Mouse (Mus musculus): ENCODE measurements around the gene Gm10273. TPM values are rescaled to one million over a fixed set of nuclear protein-coding genes. Genes with fewer than 3 reads are reported as not detected.

Gene Gm10273
- total RNA-seq, 2 experiments from 2014 or later, result 67.4 to 123 TPM

- ATAC-seq (replicated peaks; ENCODE audit: poor library complexity), result no peak
Measured at GRCm38 (mm10) chr10:59402899-59403792, 7.7 kb downstream of the Gm10273 start, which contains the start of gene Pla2g12b. Gene Pla2g12b, plus strand, starts transcription at chr10:59403660.

GRCm38 (mm10) chr10:59403793-59404149, 8.3 kb downstream of the Gm10273 start:
- ATAC-seq (replicated peaks; ENCODE audit: poor library complexity), result no peak

GRCm38 (mm10) chr10:59408499-59408898, 13.1 kb downstream of the Gm10273 start:
- ATAC-seq (replicated peaks; ENCODE audit: poor library complexity), result no peak

GRCm38 (mm10) chr10:59410264-59410663, 14.8 kb downstream of the Gm10273 start:
- ATAC-seq (replicated peaks; ENCODE audit: poor library complexity), result no peak

- no peak for ATAC-seq (replicated peaks; ENCODE audit: poor library complexity)
Measured at GRCm38 (mm10) chr10:59413711-59414110, 18.3 kb downstream of the Gm10273 start.

GRCm38 (mm10) chr10:59416623-59417022, 21.2 kb downstream of the Gm10273 start:
- no peak for ATAC-seq (replicated peaks; ENCODE audit: poor library complexity)

- ATAC-seq (replicated peaks; ENCODE audit: poor library complexity), result 0 out of 2 replicates have a peak, but pooled peaks have one; percentile 29
Measured at GRCm38 (mm10) chr10:59419516-59419915, 24.1 kb downstream of the Gm10273 start.

- no peak for ATAC-seq (replicated peaks; ENCODE audit: poor library complexity)
Measured at GRCm38 (mm10) chr10:59424453-59424852, 29.0 kb downstream of the Gm10273 start.

GRCm38 (mm10) chr10:59425369-59425768, 29.9 kb downstream of the Gm10273 start:
- peak; percentile 48; the same call in 1 of the 2 replicates for ATAC-seq (replicated peaks; ENCODE audit: poor library complexity)

- no peak for ATAC-seq (replicated peaks; ENCODE audit: poor library complexity)
Measured at GRCm38 (mm10) chr10:59426371-59426770, 30.9 kb downstream of the Gm10273 start.

- no peak for ATAC-seq (replicated peaks; ENCODE audit: poor library complexity)
Measured at GRCm38 (mm10) chr10:59429448-59430135, 34.2 kb downstream of the Gm10273 start.

- ATAC-seq (replicated peaks; ENCODE audit: poor library complexity), result peak; percentile 90
Measured at GRCm38 (mm10) chr10:59430701-59431218, 35.3 kb downstream of the Gm10273 start.

GRCm38 (mm10) chr10:59435746-59436145, 40.3 kb downstream of the Gm10273 start:
- ATAC-seq (replicated peaks; ENCODE audit: poor library complexity), result no peak

- no peak for ATAC-seq (replicated peaks; ENCODE audit: poor library complexity)
Measured at GRCm38 (mm10) chr10:59438651-59439050, 43.2 kb downstream of the Gm10273 start.

- ATAC-seq (replicated peaks; ENCODE audit: poor library complexity), result no peak
Measured at GRCm38 (mm10) chr10:59439508-59439931, 44.1 kb downstream of the Gm10273 start.

- no peak for ATAC-seq (replicated peaks; ENCODE audit: poor library complexity)
Measured at GRCm38 (mm10) chr10:59440177-59440576, 44.7 kb downstream of the Gm10273 start.

- ATAC-seq (replicated peaks; ENCODE audit: poor library complexity), result no peak
Measured at GRCm38 (mm10) chr10:59441735-59442134, 46.3 kb downstream of the Gm10273 start, which contains the start of gene Oit3. Gene Oit3, minus strand, starts transcription at chr10:59441778.

GRCm38 (mm10) chr10:59443212-59443611, 47.8 kb downstream of the Gm10273 start:
- ATAC-seq (replicated peaks; ENCODE audit: poor library complexity), result no peak

- peak; percentile 39; the same call in 1 of the 2 replicates for ATAC-seq (replicated peaks; ENCODE audit: poor library complexity)
Measured at GRCm38 (mm10) chr10:59444106-59444505, 48.7 kb downstream of the Gm10273 start.

- ATAC-seq (replicated peaks; ENCODE audit: poor library complexity), result no peak
Measured at GRCm38 (mm10) chr10:59444635-59445034, 49.2 kb downstream of the Gm10273 start.
